Mouse (Mus musculus): ENCODE measurements around the gene Smpd3.

Gene Smpd3

GRCm38 (mm10) chr8:106337852-106338521 is at the start of gene Smpd3:
TSS of gene Smpd3 (minus strand) at chr8:106337988.
- peak; percentile 91 for DNase-seq (ENCODE audit: low read depth)

- no peak for DNase-seq (ENCODE audit: low read depth)
Observed at GRCm38 (mm10) chr8:106381026-106381425, 43.2 kb upstream of the Smpd3 start.

- no peak for DNase-seq (ENCODE audit: low read depth)
Observed at GRCm38 (mm10) chr8:106379357-106379756, 41.6 kb upstream of the Smpd3 start.

GRCm38 (mm10) chr8:106378501-106379048 is 40.8 kb upstream of the Smpd3 start:
- no peak for DNase-seq (ENCODE audit: low read depth)

GRCm38 (mm10) chr8:106376862-106377261 is 39.1 kb upstream of the Smpd3 start:
- no peak for DNase-seq (ENCODE audit: low read depth)

GRCm38 (mm10) chr8:106375957-106376356 is 38.2 kb upstream of the Smpd3 start:
- no peak for DNase-seq (ENCODE audit: low read depth)

GRCm38 (mm10) chr8:106369069-106369468 is 31.3 kb upstream of the Smpd3 start:
- DNase-seq (ENCODE audit: low read depth), result no peak

- peak; percentile 2 for DNase-seq (ENCODE audit: low read depth)
Observed at GRCm38 (mm10) chr8:106368501-106368900, 30.7 kb upstream of the Smpd3 start.

GRCm38 (mm10) chr8:106364837-106365236 is 27.0 kb upstream of the Smpd3 start:
- no peak for DNase-seq (ENCODE audit: low read depth)

- DNase-seq (ENCODE audit: low read depth), result no peak
Observed at GRCm38 (mm10) chr8:106364278-106364677, 26.5 kb upstream of the Smpd3 start.

GRCm38 (mm10) chr8:106363321-106363720 is 25.5 kb upstream of the Smpd3 start:
- DNase-seq (ENCODE audit: low read depth), result no peak

- no peak for DNase-seq (ENCODE audit: low read depth)
Observed at GRCm38 (mm10) chr8:106359650-106360338, 22.0 kb upstream of the Smpd3 start.

- no peak for DNase-seq (ENCODE audit: low read depth)
Observed at GRCm38 (mm10) chr8:106351135-106351534, 13.3 kb upstream of the Smpd3 start.

- no peak for DNase-seq (ENCODE audit: low read depth)
Observed at GRCm38 (mm10) chr8:106349398-106349797, 11.6 kb upstream of the Smpd3 start.

- DNase-seq (ENCODE audit: low read depth), result no peak
Observed at GRCm38 (mm10) chr8:106346123-106346522, 8.3 kb upstream of the Smpd3 start.

- no peak for DNase-seq (ENCODE audit: low read depth)
Observed at GRCm38 (mm10) chr8:106343471-106343870, 5.7 kb upstream of the Smpd3 start.

- no peak for DNase-seq (ENCODE audit: low read depth)
Observed at GRCm38 (mm10) chr8:106342828-106343227, 5.0 kb upstream of the Smpd3 start.

GRCm38 (mm10) chr8:106338741-106339209 is 987 bp upstream of the Smpd3 start:
- DNase-seq (ENCODE audit: low read depth), result no peak

GRCm38 (mm10) chr8:106336561-106336960 is 1.2 kb downstream of the Smpd3 start:
- no peak for DNase-seq (ENCODE audit: low read depth)

GRCm38 (mm10) chr8:106336031-106336430 is 1.8 kb downstream of the Smpd3 start:
- DNase-seq (ENCODE audit: low read depth), result no peak

- no peak for DNase-seq (ENCODE audit: low read depth)
Observed at GRCm38 (mm10) chr8:106335196-106335595, 2.6 kb downstream of the Smpd3 start.

GRCm38 (mm10) chr8:106333346-106333745 is 4.4 kb downstream of the Smpd3 start:
- no peak for DNase-seq (ENCODE audit: low read depth)

GRCm38 (mm10) chr8:106332498-106332897 is 5.3 kb downstream of the Smpd3 start:
- DNase-seq (ENCODE audit: low read depth), result no peak
